Mouse (Mus musculus): ENCODE results near the gene Vmn1r4. TPM values are rescaled to one million over a fixed set of nuclear protein-coding genes. Genes with fewer than 3 reads are reported as not detected.

Vmn1r4 gene
- total and polyA plus RNA-seq, 3 experiments = 0.87 to 2.6 TPM; not detected in 1

DNA sequence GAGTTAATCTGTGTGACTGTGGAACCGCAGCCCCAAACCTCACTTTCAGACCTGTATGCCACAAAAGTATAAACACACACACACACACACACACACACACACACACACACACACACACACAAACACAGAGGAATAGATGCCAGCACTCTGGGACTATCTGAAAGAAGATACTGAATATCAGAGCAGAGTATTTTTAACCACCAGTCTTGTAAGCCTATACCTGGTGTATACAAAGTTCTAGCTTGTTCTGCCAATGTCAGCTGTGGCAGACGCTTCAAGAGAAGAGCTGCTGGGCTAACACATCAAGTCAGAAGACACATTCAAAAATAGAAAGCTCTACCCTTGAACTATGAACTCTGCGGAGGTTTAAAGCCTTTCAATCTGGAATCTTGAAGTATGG lies 24.2 kb upstream of the Vmn1r4 start:
- Histone ChIP-seq H3K27me3 (ENCODE audit: insufficient read depth, low read length) (no peaks in the 10 kb centered on the region), H3K4me1 (ENCODE audit: insufficient read depth, low read depth, low read length) (peaks cover 69% of the 10 kb centered on the region), H3K4me3 (ENCODE audit: low read depth, low read length) (peak overlapping the region; percentile 9; the same call in 1 of the 2 replicates), H3K36me3 (replicated peaks) (peaks cover 42% of the 10 kb centered on the region), H3K9me3 (replicated peaks) (no peaks in the 10 kb centered on the region)
- TF ChIP-seq POLR2AphosphoS5 (IDR thresholded peaks at IDR 0.05; ENCODE audit: insufficient replicate concordance, low read depth, low read length) (no peak), GATA1 (IDR thresholded peaks at IDR 0.05; ENCODE audit: borderline replicate concordance, low read length) (no peak)
- ATAC-seq (ENCODE audit: extremely low read depth, insufficient number of reproducible peaks, low FRiP score, poor library complexity, severe bottlenecking) (no peak), DNase-seq (ENCODE audit: low spot score) (no peak)

DNA sequence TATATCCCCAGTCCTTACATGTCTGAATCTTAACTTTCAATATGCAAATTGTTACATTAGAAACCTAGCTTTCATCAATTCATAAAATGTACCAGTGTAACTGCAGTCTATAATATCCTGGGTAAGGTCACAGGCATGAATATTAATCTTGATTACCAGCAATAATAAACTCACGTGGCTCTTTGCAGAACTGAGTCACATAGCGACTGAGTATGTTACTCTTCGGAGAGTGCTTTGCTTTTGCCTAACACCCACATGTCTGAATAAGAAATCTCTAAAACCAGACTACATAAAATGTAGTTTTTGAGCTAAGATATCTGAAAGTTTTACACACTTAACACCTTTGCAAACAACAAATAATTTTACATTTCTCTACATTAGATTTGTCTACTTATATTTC lies 22.5 kb upstream of the Vmn1r4 start:
- Histone ChIP-seq H3K4me1 (ENCODE audit: insufficient read depth, low read depth, low read length) (peaks cover 78% of the 10 kb centered on the region), H3K4me3 (ENCODE audit: low read depth, low read length) (peak overlapping the region; percentile 65), H3K27me3 (ENCODE audit: insufficient read depth, low read length) (no peaks in the 10 kb centered on the region), H3K36me3 (replicated peaks) (peaks cover 43% of the 10 kb centered on the region), H3K9me3 (replicated peaks) (no peaks in the 10 kb centered on the region)
- ATAC-seq (ENCODE audit: extremely low read depth, insufficient number of reproducible peaks, low FRiP score, poor library complexity, severe bottlenecking) (no peak), DNase-seq (ENCODE audit: low spot score) (no peak)
- TF ChIP-seq TAL1 (conservative IDR thresholded peaks at IDR 0.05; ENCODE audit: low read depth, low read length) (no peak), POLR2AphosphoS5 (IDR thresholded peaks at IDR 0.05; ENCODE audit: insufficient replicate concordance, low read depth, low read length) (no peak), CTCF (IDR thresholded peaks at IDR 0.05; ENCODE audit: low read depth, low read length) (no peak), GATA1 (IDR thresholded peaks at IDR 0.05; ENCODE audit: borderline replicate concordance, low read length) (no peak), GATA2 (IDR thresholded peaks at IDR 0.05; ENCODE audit: borderline replicate concordance, low read depth, low read length) (no peak)

DNA sequence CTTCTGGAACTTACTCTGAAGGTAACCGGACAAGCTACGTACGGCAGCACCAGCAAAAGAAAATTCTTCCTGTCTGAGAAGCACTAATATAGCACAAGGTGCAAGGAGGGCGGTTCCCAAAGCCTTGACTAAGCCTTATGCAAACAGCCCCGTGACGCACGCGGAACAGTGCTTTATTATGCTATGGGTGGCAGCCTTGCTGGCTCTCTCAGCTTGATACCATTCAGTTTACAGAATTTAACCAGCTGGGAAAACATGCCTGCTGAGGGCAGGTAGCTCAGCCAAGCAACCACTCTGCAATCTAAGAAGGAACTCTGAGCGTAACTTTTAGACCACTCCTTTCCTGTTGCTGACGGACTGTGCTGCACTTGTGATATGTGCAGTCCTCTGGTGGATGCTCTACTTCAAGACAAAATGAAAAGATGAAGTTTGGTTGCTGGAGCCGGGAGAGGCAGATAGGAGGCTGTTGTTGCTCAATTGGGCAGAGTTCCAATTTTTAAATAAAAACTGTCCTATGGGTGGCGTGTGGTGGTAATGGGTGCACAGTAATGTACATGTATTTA lies 21.9 kb upstream of the Vmn1r4 start:
- H3K36me3 ChIP-seq (replicated peaks) = peaks cover 39% of the 10 kb centered on the region
- H3K4me3 ChIP-seq (ENCODE audit: low read depth, low read length) = peak overlapping the region; percentile 65
- H3K27me3 ChIP-seq (ENCODE audit: insufficient read depth, low read length) = no peaks in the 10 kb centered on the region
- no peaks in the 10 kb centered on the region for H3K9me3 ChIP-seq (replicated peaks)
- no peak for TF ChIP-seq GATA1 (IDR thresholded peaks at IDR 0.05; ENCODE audit: borderline replicate concordance, low read length)
- no peak for TF ChIP-seq GATA2 (IDR thresholded peaks at IDR 0.05; ENCODE audit: borderline replicate concordance, low read depth, low read length)
- no peak for TF ChIP-seq POLR2AphosphoS5 (IDR thresholded peaks at IDR 0.05; ENCODE audit: insufficient replicate concordance, low read depth, low read length)
- TF ChIP-seq CTCF (IDR thresholded peaks at IDR 0.05; ENCODE audit: low read depth, low read length) = no peak
- no peak for TF ChIP-seq TAL1 (conservative IDR thresholded peaks at IDR 0.05; ENCODE audit: low read depth, low read length)
- DNase-seq (ENCODE audit: low spot score) (no peak), ATAC-seq (ENCODE audit: extremely low read depth, insufficient number of reproducible peaks, low FRiP score, poor library complexity, severe bottlenecking) (peak; percentile 73)
- H3K4me1 ChIP-seq (ENCODE audit: insufficient read depth, low read depth, low read length) = peaks cover 78% of the 10 kb centered on the region

DNA sequence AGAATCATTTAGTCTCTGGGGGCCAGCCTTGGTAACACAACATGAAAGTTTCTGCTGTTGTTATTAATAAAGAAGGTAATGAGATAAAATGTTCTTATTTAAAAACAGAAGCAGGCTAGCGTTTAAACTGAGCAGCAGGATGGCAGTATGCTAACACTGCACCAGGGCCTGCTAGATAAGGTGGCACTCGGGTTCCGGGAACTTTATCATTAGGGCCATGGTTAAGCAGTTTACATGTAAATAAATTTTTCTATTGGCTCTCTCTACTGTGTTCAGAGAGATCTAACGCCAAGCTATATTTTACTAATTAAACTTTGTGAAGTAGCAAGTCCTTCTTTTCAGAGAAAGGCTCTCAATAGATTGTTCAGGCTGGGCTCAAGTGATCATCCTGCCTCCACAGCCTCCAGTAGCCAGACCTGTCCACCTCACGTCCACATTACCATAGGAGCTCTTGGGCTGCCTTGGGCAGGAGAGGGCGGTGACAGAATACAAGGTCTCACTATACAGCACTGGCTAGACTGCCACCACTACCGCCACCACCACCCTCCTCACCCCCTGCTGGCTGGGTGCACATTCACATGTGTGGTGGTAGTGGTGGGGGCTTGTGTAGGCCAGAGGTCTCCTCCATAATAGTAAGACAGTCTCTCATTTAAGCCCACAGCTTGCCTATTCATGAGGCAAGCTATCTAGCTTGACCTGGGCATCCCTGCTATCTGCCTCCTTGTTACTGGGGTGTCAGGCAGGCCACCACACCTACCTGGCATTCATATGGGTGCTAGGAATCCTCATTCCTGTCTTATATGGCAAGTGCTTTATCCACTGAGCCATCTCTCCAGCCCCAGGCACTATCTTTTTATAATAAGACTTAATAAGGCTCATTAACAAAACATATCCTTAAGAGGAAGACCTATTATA lies 21.0 kb upstream of the Vmn1r4 start:
- no peaks in the 10 kb centered on the region for H3K9me3 ChIP-seq (replicated peaks)
- peak overlapping the region; percentile 67 for H3K4me3 ChIP-seq (ENCODE audit: low read depth, low read length)
- TF ChIP-seq GATA1 (IDR thresholded peaks at IDR 0.05; ENCODE audit: borderline replicate concordance, low read length) (no peak), POLR2AphosphoS5 (IDR thresholded peaks at IDR 0.05; ENCODE audit: insufficient replicate concordance, low read depth, low read length) (no peak), GATA2 (IDR thresholded peaks at IDR 0.05; ENCODE audit: borderline replicate concordance, low read depth, low read length) (no peak), TAL1 (conservative IDR thresholded peaks at IDR 0.05; ENCODE audit: low read depth, low read length) (peak; percentile 62)
- DNase-seq (ENCODE audit: low spot score) = peak; percentile 34
- peaks cover 80% of the 10 kb centered on the region for H3K4me1 ChIP-seq (ENCODE audit: insufficient read depth, low read depth, low read length)
- H3K36me3 ChIP-seq (replicated peaks) = peaks cover 38% of the 10 kb centered on the region
- ATAC-seq (ENCODE audit: extremely low read depth, insufficient number of reproducible peaks, low FRiP score, poor library complexity, severe bottlenecking) = peak; percentile 55
- no peaks in the 10 kb centered on the region for H3K27me3 ChIP-seq (ENCODE audit: insufficient read depth, low read length)

DNA sequence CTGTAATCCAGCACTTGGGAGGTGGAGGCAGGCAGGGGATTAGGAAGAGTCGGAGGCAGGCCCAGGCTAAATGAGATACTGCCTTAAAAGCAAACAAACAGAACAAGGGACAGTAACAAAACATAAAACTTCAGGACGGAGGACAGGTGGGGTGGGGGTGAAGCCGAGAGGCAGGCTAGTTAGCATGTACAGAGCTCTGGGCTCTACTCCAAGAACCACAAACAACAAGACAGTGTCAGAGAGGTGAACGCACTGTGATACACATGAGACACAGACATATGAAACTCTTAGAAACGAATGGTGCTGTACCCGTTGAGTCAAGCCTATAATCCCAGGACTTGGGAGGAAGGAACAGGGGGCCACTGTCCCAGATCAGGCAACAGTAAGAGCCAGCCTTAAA lies 20.0 kb upstream of the Vmn1r4 start:
- DNase-seq (ENCODE audit: low spot score) (no peak), ATAC-seq (ENCODE audit: extremely low read depth, insufficient number of reproducible peaks, low FRiP score, poor library complexity, severe bottlenecking) (no peak)
- Histone ChIP-seq H3K4me3 (ENCODE audit: low read depth, low read length) (peak overlapping the region; percentile 25; the same call in 1 of the 2 replicates), H3K27me3 (ENCODE audit: insufficient read depth, low read length) (no peaks in the 10 kb centered on the region), H3K9me3 (replicated peaks) (no peaks in the 10 kb centered on the region), H3K4me1 (ENCODE audit: insufficient read depth, low read depth, low read length) (peaks cover 83% of the 10 kb centered on the region), H3K36me3 (replicated peaks) (peaks cover 40% of the 10 kb centered on the region)
- TF ChIP-seq GATA2 (IDR thresholded peaks at IDR 0.05; ENCODE audit: borderline replicate concordance, low read depth, low read length) = no peak
- TF ChIP-seq TAL1 (conservative IDR thresholded peaks at IDR 0.05; ENCODE audit: low read depth, low read length) = no peak
- no peak for TF ChIP-seq CTCF (IDR thresholded peaks at IDR 0.05; ENCODE audit: low read depth, low read length)
- no peak for TF ChIP-seq POLR2AphosphoS5 (IDR thresholded peaks at IDR 0.05; ENCODE audit: insufficient replicate concordance, low read depth, low read length)
- no peak for TF ChIP-seq GATA1 (IDR thresholded peaks at IDR 0.05; ENCODE audit: borderline replicate concordance, low read length)

DNA sequence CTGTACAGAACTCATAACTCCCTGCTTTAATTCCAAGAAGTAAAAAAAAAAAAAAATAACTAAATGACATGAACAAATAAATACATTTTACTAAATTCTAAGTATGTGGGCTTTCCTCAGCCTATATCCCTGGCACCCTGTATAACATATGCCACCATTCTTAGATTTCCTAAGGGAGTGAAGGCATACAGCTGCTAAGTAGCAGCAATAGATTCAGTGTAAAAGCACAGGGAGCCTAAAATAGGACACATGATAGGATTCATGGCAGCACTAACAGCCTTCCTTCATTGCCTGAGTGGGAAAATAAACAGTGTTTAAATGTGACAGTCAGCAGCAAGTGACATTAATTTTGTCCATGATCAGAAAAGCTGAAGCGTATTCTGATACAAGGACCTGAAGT lies 19.5 kb upstream of the Vmn1r4 start:
- no peaks in the 10 kb centered on the region for H3K27me3 ChIP-seq (ENCODE audit: insufficient read depth, low read length)
- H3K36me3 ChIP-seq (replicated peaks) = peaks cover 36% of the 10 kb centered on the region
- TF ChIP-seq GATA2 (IDR thresholded peaks at IDR 0.05; ENCODE audit: borderline replicate concordance, low read depth, low read length) (no peak), POLR2AphosphoS5 (IDR thresholded peaks at IDR 0.05; ENCODE audit: insufficient replicate concordance, low read depth, low read length) (no peak), TAL1 (conservative IDR thresholded peaks at IDR 0.05; ENCODE audit: low read depth, low read length) (no peak), GATA1 (IDR thresholded peaks at IDR 0.05; ENCODE audit: borderline replicate concordance, low read length) (no peak), CTCF (IDR thresholded peaks at IDR 0.05; ENCODE audit: low read depth, low read length) (no peak)
- DNase-seq (ENCODE audit: low spot score) (no peak), ATAC-seq (ENCODE audit: extremely low read depth, insufficient number of reproducible peaks, low FRiP score, poor library complexity, severe bottlenecking) (no peak)
- peaks cover 84% of the 10 kb centered on the region for H3K4me1 ChIP-seq (ENCODE audit: insufficient read depth, low read depth, low read length)
- H3K4me3 ChIP-seq (ENCODE audit: low read depth, low read length) = no peak overlapping the region; the same call in 1 of the 2 replicates
- H3K9me3 ChIP-seq (replicated peaks) = no peaks in the 10 kb centered on the region

All from G1E (cell line).